Comparison of ENCODE assay signal across 22 mouse cellular contexts in genomic region chr7:64910208-64910607, GRCm38 (mm10). TPM values are rescaled to one million over a fixed set of nuclear protein-coding genes. Genes with fewer than 3 reads are reported as not detected.
DNase-seq lines count a peak whose midpoint lies in the region; TF ChIP-seq lines count a peak whose summit lies in the region.
"Had no signal": no experiment of that assay in that cellular context is flagged by ENCODE, and none has a peak within 500 bp of the region (broad histone marks: within the 10 kb centered on the region; RNA-seq: fewer than 3 reads in every experiment).

No protein-coding gene starts in this region.

- H3K4me3 ChIP-seq in heart, adult 2 months, result no peak overlapping the region
- H3K4me3 ChIP-seq in layer of hippocampus, adult 2 months, result no peak overlapping the region
- no peak overlapping the region for H3K4me3 ChIP-seq in ES-E14 (ENCODE audit: insufficient read depth in 1 of 2, low read depth in 1 of 2, low read length in 2 of 2, poor library complexity in 1 of 2, severe bottlenecking in 1 of 2)
- H3K4me3 ChIP-seq: embryonic facial prominence, embryonic 10.5 days; embryonic facial prominence, embryonic 12.5 days; forebrain, embryonic 13.5 days; forebrain, embryonic 15.5 days had no signal

- no peaks in the 10 kb centered on the region for H3K27me3 ChIP-seq in heart, adult 2 months (ENCODE audit: control insufficient read depth, insufficient read depth, low read length)
- H3K27me3 ChIP-seq: embryonic facial prominence, embryonic 12.5 days; forebrain, embryonic 13.5 days; forebrain, embryonic 15.5 days; Patski had no signal

- 62% methylated on average over 2 of the region's 2 CpGs for WGBS in heart, adult 2 months

- H3K9ac ChIP-seq in heart, adult 2 months (ENCODE audit: low read depth, low read length), result no peak overlapping the region
- no peak overlapping the region for H3K9ac ChIP-seq in ES-E14 (ENCODE audit: insufficient read depth, low read depth, low read length, poor library complexity, severe bottlenecking)
- H3K9ac ChIP-seq: embryonic facial prominence, embryonic 12.5 days; forebrain, embryonic 13.5 days; forebrain, embryonic 15.5 days; forebrain, postnatal 0 days had no signal

- TF ChIP-seq POLR2A in heart, adult 2 months (IDR thresholded peaks at IDR 0.05; ENCODE audit: insufficient read depth, low read depth, low read length), result no peak

- no peaks in the 10 kb centered on the region for H3K9me3 ChIP-seq in ES-E14 (ENCODE audit: control insufficient read depth, insufficient read depth, low read depth, low read length)
- H3K9me3 ChIP-seq: embryonic facial prominence, embryonic 10.5 days; embryonic facial prominence, embryonic 12.5 days; forebrain, embryonic 15.5 days had no signal

- no peak overlapping the region for H3K27ac ChIP-seq in heart, adult 2 months
- no peak overlapping the region for H3K27ac ChIP-seq in layer of hippocampus, adult 2 months
- no peak overlapping the region for H3K27ac ChIP-seq in ES-E14 (ENCODE audit: insufficient read depth, low read depth, low read length, poor library complexity, severe bottlenecking)
- H3K27ac ChIP-seq: embryonic facial prominence, embryonic 10.5 days; embryonic facial prominence, embryonic 12.5 days; forebrain, embryonic 13.5 days; forebrain, embryonic 15.5 days had no signal

- in situ Hi-C loops in ES-E14 (cut with MboI; ENCODE audit: low sequenced_read_pairs in 2 of 2, unreplicated experiment in 2 of 2), result no loop called here

- TF ChIP-seq EP300 in heart, adult 2 months (IDR thresholded peaks at IDR 0.05; ENCODE audit: insufficient read depth, low read depth, low read length), result no peak

- no peaks in the 10 kb centered on the region for H3K4me1 ChIP-seq in heart, adult 2 months (ENCODE audit: control insufficient read depth, insufficient read depth, low read length)
- H3K4me1 ChIP-seq in ES-E14 (ENCODE audit: control insufficient read depth in 2 of 2, insufficient read depth in 2 of 2, low read length in 2 of 2, poor library complexity in 1 of 2), result no peaks in the 10 kb centered on the region
- H3K4me1 ChIP-seq: embryonic facial prominence, embryonic 10.5 days; embryonic facial prominence, embryonic 12.5 days; forebrain, embryonic 13.5 days had no signal

- H3K36me3 ChIP-seq in heart, adult 2 months (ENCODE audit: control insufficient read depth, insufficient read depth, low read length), result no peaks in the 10 kb centered on the region
- no peaks in the 10 kb centered on the region for H3K36me3 ChIP-seq in ES-E14 (ENCODE audit: control insufficient read depth, insufficient read depth, low read length, poor library complexity, severe bottlenecking)
- H3K36me3 ChIP-seq: embryonic facial prominence, embryonic 10.5 days; embryonic facial prominence, embryonic 12.5 days; forebrain, embryonic 15.5 days; G1E had no signal

- peak; percentile 46 for TF ChIP-seq CTCF in heart, adult 2 months (IDR thresholded peaks at IDR 0.05)
- peak; percentile 38 for TF ChIP-seq CTCF in layer of hippocampus, adult 2 months (conservative IDR thresholded peaks at IDR 0.05)

- intact Hi-C loops in heart, adult 2 months (cut with DNase I), result no loop called here

- DNase-seq in heart, adult 2 months, result no peak
- no peak for DNase-seq in heart, adult 11 months
- DNase-seq in layer of hippocampus, adult 2 months (ENCODE audit: low spot score in 2 of 2), result no peak
- no peak for DNase-seq in layer of hippocampus, postnatal 36 days
- DNase-seq in ES-E14 (ENCODE audit: low read depth, low spot score), result no peak
- DNase-seq in kidney, postnatal 36 days, result no peak
- DNase-seq in cerebellum, adult 9-11 months, result no peak
- DNase-seq: adrenal gland, adult 2 months; adrenal gland, postnatal 10 days; adrenal gland, postnatal 25 days; cerebellum, adult 11 months; cerebellum, adult 18-20 months; cerebellum, adult 8-10 months; cerebellum, postnatal 10 days; cerebellum, postnatal 25 days; forebrain, postnatal 0 days had no signal

- H3K79me2 ChIP-seq in heart, adult 2 months (replicated peaks; ENCODE audit: control insufficient read depth, insufficient read depth, low read length), result no peaks in the 10 kb centered on the region

TF ChIP-seq in ES-E14, 5 proteins besides CTCF, POLR2A, EP300 and RAD21:
- TF ChIP-seq ZNF384 (IDR thresholded peaks at IDR 0.05; ENCODE audit: low read depth, low read length), result no peak
- no peak for TF ChIP-seq HCFC1 (IDR thresholded peaks at IDR 0.05; ENCODE audit: borderline replicate concordance, insufficient read depth, low read length)
- no peak for TF ChIP-seq CHD2 (IDR thresholded peaks at IDR 0.05; ENCODE audit: low read depth, low read length)
- TF ChIP-seq ZC3H11A (IDR thresholded peaks at IDR 0.05; ENCODE audit: borderline replicate concordance, low read depth, low read length), result 0 out of 2 replicates have a peak, but pooled peaks have one; percentile 17
- no peak for TF ChIP-seq MAFK (IDR thresholded peaks at IDR 0.05; ENCODE audit: insufficient read depth, low read depth, low read length)

RNA-seq across cellular contexts. Expression of gene Nsmce3, which starts 37.4 kb away (rescaled TPM):
- 1 to 10 TPM; 2.9 to 3.0 TPM for total RNA-seq in heart, adult 2 months (2021)
- 2.5 and 2.6 TPM in 2 replicates for polyA plus RNA-seq in heart, adult 2 months (2012; rRNA removed)
- total RNA-seq in layer of hippocampus, adult 2 months (2021), result 10 to 100 TPM; 16.8 to 19.0 TPM
- total RNA-seq in layer of hippocampus, postnatal 36 days (2021), result 10 to 100 TPM; 18.6 to 19.0 TPM
- total RNA-seq in ES-E14 (2012; rRNA removed), result 14.3 and 17.2 TPM in 2 replicates
